Mouse (Mus musculus): ENCODE data around the gene Apoa2. TPM values are rescaled to one million over a fixed set of nuclear protein-coding genes. Genes with fewer than 3 reads are reported as not detected.

Apoa2 gene
- total and polyA plus RNA-seq, 3 experiments = 2.1 to 3.9 (median 2.2) TPM

- intact Hi-C loops (cut with DNase I) = no loop called here
- no peak for DNase-seq
- Histone ChIP-seq H3K4me3 (no peak overlapping the region), H3K27ac (no peak overlapping the region), H3K4me1 (ENCODE audit: control insufficient read depth, insufficient read depth, low read length) (no peaks in the 10 kb centered on the region; the same call in none of the 2 replicates), H3K9ac (ENCODE audit: low read depth, low read length) (no peak overlapping the region), H3K36me3 (ENCODE audit: control insufficient read depth, insufficient read depth, low read length) (no peaks in the 10 kb centered on the region), H3K79me2 (replicated peaks; ENCODE audit: control insufficient read depth, insufficient read depth, low read length) (no peaks in the 10 kb centered on the region), H3K27me3 (ENCODE audit: control insufficient read depth, insufficient read depth, low read length) (no peaks in the 10 kb centered on the region)
- 81% methylated on average over 6 of the region's 6 CpGs for WGBS
- TF ChIP-seq EP300 (IDR thresholded peaks at IDR 0.05; ENCODE audit: insufficient read depth, low read depth, low read length) = no peak
Observed at GRCm38 (mm10) chr1:171229750-171230149, 4.9 kb downstream of the Apoa2 start.

- TF ChIP-seq POLR2A (IDR thresholded peaks at IDR 0.05; ENCODE audit: insufficient read depth, low read depth, low read length) (no peak), EP300 (IDR thresholded peaks at IDR 0.05; ENCODE audit: insufficient read depth, low read depth, low read length) (no peak), CTCF (IDR thresholded peaks at IDR 0.05) (no peak)
- H3K79me2 ChIP-seq (replicated peaks; ENCODE audit: control insufficient read depth, insufficient read depth, low read length) = no peaks in the 10 kb centered on the region
- WGBS = 88% methylated on average over 3 of the region's 3 CpGs
- no peak overlapping the region for H3K4me3 ChIP-seq
- H3K27me3 ChIP-seq (ENCODE audit: control insufficient read depth, insufficient read depth, low read length) = no peaks in the 10 kb centered on the region
- H3K9ac ChIP-seq (ENCODE audit: low read depth, low read length) = no peak overlapping the region
- no peaks in the 10 kb centered on the region; the same call in none of the 2 replicates for H3K4me1 ChIP-seq (ENCODE audit: control insufficient read depth, insufficient read depth, low read length)
- intact Hi-C loops (cut with DNase I) = no loop called here
- peaks cover 2% of the 10 kb centered on the region; the same call in 1 of the 2 replicates for H3K36me3 ChIP-seq (ENCODE audit: control insufficient read depth, insufficient read depth, low read length)
- H3K27ac ChIP-seq = no peak overlapping the region
- no peak for DNase-seq
Observed at GRCm38 (mm10) chr1:171230215-171230614, 5.4 kb downstream of the Apoa2 start.

DNA sequence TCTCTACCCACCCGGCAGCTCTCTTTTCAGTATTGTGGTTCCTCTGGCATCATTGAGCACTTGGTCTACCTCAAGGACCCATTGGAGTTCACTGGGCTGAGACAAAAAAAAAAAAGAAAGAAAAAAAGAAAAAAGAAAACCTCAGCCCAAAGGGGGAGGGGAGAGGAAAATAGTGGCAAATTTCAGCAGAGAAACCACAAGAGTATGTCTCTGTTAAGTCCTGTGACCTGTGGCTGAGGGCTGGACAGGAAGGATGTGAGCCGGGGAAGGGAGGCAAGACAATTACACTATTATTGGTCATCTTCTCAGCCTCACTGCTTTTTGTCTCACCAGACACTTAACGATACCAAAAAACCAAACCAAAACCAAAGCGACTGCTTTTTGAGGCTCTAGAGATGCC is 7.0 kb downstream of the Apoa2 start:
- Histone ChIP-seq H3K36me3 (ENCODE audit: control insufficient read depth, insufficient read depth, low read length) (peaks cover 12% of the 10 kb centered on the region), H3K79me2 (replicated peaks; ENCODE audit: control insufficient read depth, insufficient read depth, low read length) (no peaks in the 10 kb centered on the region), H3K4me3 (no peak overlapping the region), H3K9ac (ENCODE audit: low read depth, low read length) (no peak overlapping the region), H3K4me1 (ENCODE audit: control insufficient read depth, insufficient read depth, low read length) (no peaks in the 10 kb centered on the region; the same call in none of the 2 replicates), H3K27me3 (ENCODE audit: control insufficient read depth, insufficient read depth, low read length) (no peaks in the 10 kb centered on the region), H3K27ac (peak overlapping the region; percentile 7; the same call in 1 of the 2 replicates)
- DNase-seq = no peak
- TF ChIP-seq EP300 (IDR thresholded peaks at IDR 0.05; ENCODE audit: insufficient read depth, low read depth, low read length) (no peak), CTCF (IDR thresholded peaks at IDR 0.05) (no peak), POLR2A (IDR thresholded peaks at IDR 0.05; ENCODE audit: insufficient read depth, low read depth, low read length) (no peak)
- intact Hi-C loops (cut with DNase I) = no loop called here
- WGBS = 43% methylated on average over 4 of the region's 4 CpGs

DNA sequence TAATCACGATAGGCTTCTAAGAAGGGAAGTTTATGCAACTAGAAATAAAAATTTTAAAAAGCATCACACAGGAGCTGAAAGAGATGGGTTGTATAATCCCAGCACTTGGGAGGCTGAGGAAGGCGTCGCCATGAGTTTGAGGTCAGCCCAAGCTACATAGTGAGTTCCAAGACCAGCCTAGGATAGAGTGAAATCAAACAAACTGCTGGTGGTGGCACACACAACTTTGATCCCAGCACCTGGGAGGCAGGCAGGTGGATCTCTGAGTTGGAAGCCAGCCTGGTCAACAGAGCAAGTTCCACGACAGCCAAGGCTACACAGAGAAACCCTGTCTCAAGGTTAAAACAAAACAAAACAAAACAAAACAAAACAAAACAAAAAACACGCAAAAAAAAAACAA is 7.5 kb downstream of the Apoa2 start:
- no peaks in the 10 kb centered on the region; the same call in none of the 2 replicates for H3K4me1 ChIP-seq (ENCODE audit: control insufficient read depth, insufficient read depth, low read length)
- H3K27ac ChIP-seq = peak overlapping the region; percentile 7; the same call in 1 of the 2 replicates
- no peak for DNase-seq
- TF ChIP-seq POLR2A (IDR thresholded peaks at IDR 0.05; ENCODE audit: insufficient read depth, low read depth, low read length) (no peak), EP300 (IDR thresholded peaks at IDR 0.05; ENCODE audit: insufficient read depth, low read depth, low read length) (no peak), CTCF (IDR thresholded peaks at IDR 0.05) (no peak)
- intact Hi-C loops (cut with DNase I) = no loop called here
- H3K79me2 ChIP-seq (replicated peaks; ENCODE audit: control insufficient read depth, insufficient read depth, low read length) = no peaks in the 10 kb centered on the region
- no peak overlapping the region for H3K4me3 ChIP-seq
- H3K27me3 ChIP-seq (ENCODE audit: control insufficient read depth, insufficient read depth, low read length) = no peaks in the 10 kb centered on the region
- WGBS = 71% methylated on average over 5 of the region's 5 CpGs
- peaks cover 12% of the 10 kb centered on the region for H3K36me3 ChIP-seq (ENCODE audit: control insufficient read depth, insufficient read depth, low read length)
- H3K9ac ChIP-seq (ENCODE audit: low read depth, low read length) = no peak overlapping the region

DNA sequence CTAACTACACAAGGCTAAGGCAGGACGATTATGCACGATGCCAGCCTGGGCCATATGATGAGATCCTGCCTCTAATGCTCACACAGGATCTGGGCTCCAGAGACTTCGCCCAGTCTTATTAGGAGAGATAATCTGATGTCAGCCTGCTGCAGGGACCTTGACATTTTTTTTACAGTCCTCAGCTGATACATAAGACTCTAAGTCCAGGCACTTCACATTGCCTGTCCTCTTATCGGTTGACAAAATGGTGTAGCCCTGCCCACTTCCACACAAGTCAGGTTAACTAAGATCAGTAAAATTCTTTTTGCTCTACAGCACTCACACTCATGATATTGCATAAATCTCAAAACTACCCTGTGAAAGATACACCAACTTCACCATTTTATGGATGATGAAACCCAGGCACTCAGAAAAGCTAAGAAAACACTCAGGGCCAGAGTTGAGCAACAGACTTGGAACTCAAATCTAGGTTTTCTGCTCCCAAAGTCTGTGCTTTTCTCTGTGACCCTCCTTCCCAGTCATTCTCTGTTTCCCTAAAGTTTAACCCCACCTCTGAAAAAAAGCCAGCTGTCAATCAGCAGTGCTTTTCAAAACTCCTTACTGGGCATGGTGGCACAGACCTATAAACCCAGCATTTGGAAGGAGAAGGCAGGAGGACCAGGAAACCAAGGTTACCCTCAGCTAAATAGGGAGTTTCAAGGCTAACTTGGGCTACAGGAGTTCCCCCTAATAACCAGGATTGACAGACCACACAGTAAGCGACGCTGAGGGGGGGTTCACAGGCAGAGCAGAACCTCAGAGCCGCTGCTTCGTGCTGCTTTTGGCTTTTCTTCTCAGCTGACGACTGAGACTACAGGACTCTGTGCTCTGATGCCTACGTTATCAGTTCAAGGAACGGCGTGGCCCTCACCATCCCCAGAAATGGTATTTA is 8.2 kb downstream of the Apoa2 start:
- DNase-seq = no peak
- Histone ChIP-seq H3K4me3 (no peak overlapping the region), H3K27me3 (ENCODE audit: control insufficient read depth, insufficient read depth, low read length) (no peaks in the 10 kb centered on the region), H3K36me3 (ENCODE audit: control insufficient read depth, insufficient read depth, low read length) (peaks cover 12% of the 10 kb centered on the region), H3K27ac (peak overlapping the region; percentile 28), H3K4me1 (ENCODE audit: control insufficient read depth, insufficient read depth, low read length) (no peaks in the 10 kb centered on the region; the same call in none of the 2 replicates), H3K79me2 (replicated peaks; ENCODE audit: control insufficient read depth, insufficient read depth, low read length) (no peaks in the 10 kb centered on the region), H3K9ac (ENCODE audit: low read depth, low read length) (no peak overlapping the region)
- TF ChIP-seq CTCF (IDR thresholded peaks at IDR 0.05) (no peak), POLR2A (IDR thresholded peaks at IDR 0.05; ENCODE audit: insufficient read depth, low read depth, low read length) (no peak), EP300 (IDR thresholded peaks at IDR 0.05; ENCODE audit: insufficient read depth, low read depth, low read length) (no peak)
- intact Hi-C loops (cut with DNase I) = no loop called here
- WGBS = 63% methylated on average over 12 of the region's 12 CpGs

DNA sequence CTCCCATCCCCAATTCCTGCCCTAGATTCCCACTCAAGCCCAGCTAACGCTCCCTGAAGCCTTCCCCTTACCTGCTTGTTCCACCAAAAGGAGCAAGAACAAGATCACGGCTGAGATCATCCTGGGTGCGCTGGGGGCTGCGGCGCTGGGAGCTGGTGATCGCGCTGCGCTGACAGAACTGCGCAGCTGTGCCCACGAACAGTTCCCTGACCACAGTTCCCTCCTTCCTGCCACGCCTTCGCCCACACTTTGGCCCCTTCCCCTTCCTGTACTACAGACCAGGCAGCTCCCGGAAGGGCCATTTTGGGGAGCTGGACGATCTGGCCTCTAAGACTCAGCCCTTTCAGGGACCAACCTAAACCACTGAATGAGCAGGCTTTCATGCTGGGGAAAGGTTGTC is 9.3 kb downstream of the Apoa2 start, which contains the start of gene Fcer1g:
Gene Fcer1g (minus strand): TSS at position 240 of the 400 bp plus-strand sequence.
- no peaks in the 10 kb centered on the region for H3K79me2 ChIP-seq (replicated peaks; ENCODE audit: control insufficient read depth, insufficient read depth, low read length)
- H3K36me3 ChIP-seq (ENCODE audit: control insufficient read depth, insufficient read depth, low read length) = peaks cover 12% of the 10 kb centered on the region
- peak within 1 kb of the TSS; percentile 28 for H3K27ac ChIP-seq
- TF ChIP-seq CTCF (IDR thresholded peaks at IDR 0.05) = no peak
- no peak for TF ChIP-seq EP300 (IDR thresholded peaks at IDR 0.05; ENCODE audit: insufficient read depth, low read depth, low read length)
- peak; percentile 62; the same call in 1 of the 2 replicates for TF ChIP-seq POLR2A (IDR thresholded peaks at IDR 0.05; ENCODE audit: insufficient read depth, low read depth, low read length)
- WGBS = 82% methylated on average over 14 of the region's 14 CpGs
- DNase-seq = peak; percentile 51 to 67
- H3K4me3 ChIP-seq = no peak within 1 kb of the TSS
- intact Hi-C loops (cut with DNase I) = no loop called here
- no peaks in the 10 kb centered on the region for H3K27me3 ChIP-seq (ENCODE audit: control insufficient read depth, insufficient read depth, low read length)
- no peaks in the 10 kb centered on the region; the same call in none of the 2 replicates for H3K4me1 ChIP-seq (ENCODE audit: control insufficient read depth, insufficient read depth, low read length)
- 0 out of 2 replicates have a peak within 1 kb of the TSS, but pooled peaks have one; percentile 37 for H3K9ac ChIP-seq (ENCODE audit: low read depth, low read length)

Measured in heart, adult 2 months (tissue).